Mouse (Mus musculus) myocyte (in vitro differentiated cells): ENCODE results near the gene C1ql1. TPM values are rescaled to one million over a fixed set of nuclear protein-coding genes. Genes with fewer than 3 reads are reported as not detected.

Experiments
- H3K27me3 ChIP-seq: one replicate; pipeline ENCODE4 v1.6.1; 2011; ENCODE audit not compliant: control insufficient read depth, insufficient read depth, insufficient read length
- H3K36me3 ChIP-seq: one replicate; pipeline ENCODE4 v1.6.1; 2011; ENCODE audit not compliant: control insufficient read depth, insufficient read depth
- H3K4me2 ChIP-seq: one replicate; pipeline ENCODE4 v1.6.1; 2011; ENCODE audit warnings: low read depth, control low read depth
- H3K4me3 ChIP-seq: one replicate; pipeline ENCODE4 v1.5.1; 2011; ENCODE audit warnings: mild to moderate bottlenecking, control low read depth, moderate library complexity
- H3K79me2 ChIP-seq: one replicate; pipeline ENCODE4 v1.6.1; 2011; ENCODE audit not compliant: control insufficient read depth, insufficient read depth
- H3ac ChIP-seq: one replicate; pipeline ENCODE4 v1.6.1; 2011; ENCODE audit not compliant: control insufficient read depth, insufficient read length
- CEBPB ChIP-seq: IDR thresholded peaks from 2 replicates; pipeline ENCODE4 v1.6.1; 2011; ENCODE audit warnings: mild to moderate bottlenecking, moderate library complexity; ENCODE audit not compliant: poor library complexity, insufficient read depth, severe bottlenecking
- E2F4 ChIP-seq: IDR thresholded peaks from one replicate; pipeline ENCODE4 v1.6.1; 2011; ENCODE audit warnings: mild to moderate bottlenecking, control low read depth, moderate library complexity; ENCODE audit not compliant: insufficient read depth
- MAX ChIP-seq: IDR thresholded peaks from one replicate; pipeline ENCODE4 v1.6.1; 2011; ENCODE audit warnings: low read depth, mild to moderate bottlenecking, control low read depth
- MYOD1 ChIP-seq, 3 experiments: IDR thresholded peaks; one replicate each; pipeline ENCODE4 v1.6.1; 2011; ENCODE audit warnings: control low read depth in 2 of 3, low read depth in 2 of 3, mild to moderate bottlenecking in 2 of 3, moderate library complexity in 1 of 3; ENCODE audit not compliant: insufficient read length in 2 of 3, control insufficient read depth in 1 of 3
- MYOG ChIP-seq, 3 experiments: IDR thresholded peaks; one replicate each; pipeline ENCODE4 v1.6.1; 2011; ENCODE audit warnings: control low read depth in 2 of 3, low read depth in 2 of 3, mild to moderate bottlenecking in 2 of 3; ENCODE audit not compliant: insufficient read length in 2 of 3, control insufficient read depth in 1 of 3, insufficient read depth in 1 of 3
- POLR2A ChIP-seq: IDR thresholded peaks from one replicate; pipeline ENCODE4 v1.6.1; 2011; ENCODE audit warnings: low read depth, mild to moderate bottlenecking, control low read depth, moderate library complexity; ENCODE audit not compliant: insufficient read length
- POLR2AphosphoS2 ChIP-seq: IDR thresholded peaks from one replicate; pipeline ENCODE4 v1.6.1; 2011; ENCODE audit warnings: low read depth, control low read depth; ENCODE audit not compliant: insufficient read length
- REST ChIP-seq: IDR thresholded peaks from one replicate; pipeline ENCODE4 v1.6.1; 2011; ENCODE audit warnings: mild to moderate bottlenecking, control low read depth, moderate library complexity; ENCODE audit not compliant: insufficient read depth, insufficient read length
- SRF ChIP-seq: IDR thresholded peaks from one replicate; pipeline ENCODE4 v1.6.1; 2011; ENCODE audit warnings: low read depth; ENCODE audit not compliant: control insufficient read depth, insufficient read length
- TCF12 ChIP-seq: IDR thresholded peaks from one replicate; pipeline ENCODE4 v1.6.1; 2011; ENCODE audit warnings: mild to moderate bottlenecking, control low read depth; ENCODE audit not compliant: poor library complexity, insufficient read depth, severe bottlenecking
- TCF3 ChIP-seq: IDR thresholded peaks from one replicate; pipeline ENCODE4 v1.6.1; 2011; ENCODE audit warnings: low read depth, control low read depth; ENCODE audit not compliant: insufficient read length
- USF1 ChIP-seq: IDR thresholded peaks from one replicate; pipeline ENCODE4 v1.6.1; 2011; ENCODE audit warnings: low read depth, mild to moderate bottlenecking, control low read depth, moderate library complexity
- polyA plus RNA-seq: library from polyadenylated mRNA; unstranded; fragments of >200 nt; fragmentation: generic; extraction: Trizol; gene quantifications from one replicate; pipeline ENCODE4 v1.2.1, GENCODE M21; 2012; ENCODE audit warnings: missing spikeins

Gene C1ql1
- polyA plus RNA-seq, 1 experiment: 0.74 TPM

GRCm38 (mm10) chr11:102901199-102901598, 45.3 kb downstream of the C1ql1 start:
- no peaks in the 10 kb centered on the region for H3K79me2 ChIP-seq
- H3ac ChIP-seq: no peak overlapping the region
- TF ChIP-seq SRF (no peak), REST (no peak), POLR2A (no peak), E2F4 (no peak), MYOG (IDR thresholded peaks at IDR 0.05; ENCODE audit: control insufficient read depth in 1 of 3, insufficient read depth in 1 of 3, insufficient read length in 2 of 3, low read depth in 2 of 3) (no peak), POLR2AphosphoS2 (no peak), TCF3 (no peak), USF1 (no peak), TCF12 (no peak), CEBPB (no peak), MAX (no peak), MYOD1 (IDR thresholded peaks at IDR 0.05; ENCODE audit: control insufficient read depth in 1 of 3, insufficient read length in 2 of 3, low read depth in 2 of 3) (no peak)
- peaks cover 6% of the 10 kb centered on the region for H3K36me3 ChIP-seq
- no peaks in the 10 kb centered on the region for H3K27me3 ChIP-seq
- no peak overlapping the region for H3K4me2 ChIP-seq
- no peak overlapping the region for H3K4me3 ChIP-seq

- TF ChIP-seq TCF3 (no peak), POLR2AphosphoS2 (peak; percentile 44), TCF12 (no peak)
- Histone ChIP-seq H3K4me2 (no peak within 1 kb of the TSS), H3K36me3 (peaks cover 3% of the 10 kb centered on the region), H3K79me2 (no peaks in the 10 kb centered on the region), H3K27me3 (no peaks in the 10 kb centered on the region), H3ac (no peak within 1 kb of the TSS), H3K4me3 (no peak within 1 kb of the TSS)
These were observed 45.7 kb downstream of the C1ql1 start, which contains the start of gene Gfap for GRCm38 (mm10) chr11:102900763-102901162. Gfap (minus strand) TSS chr11:102900912.

GRCm38 (mm10) chr11:102898408-102898807, 48.1 kb downstream of the C1ql1 start:
- H3K27me3 ChIP-seq: no peaks in the 10 kb centered on the region
- no peaks in the 10 kb centered on the region for H3K79me2 ChIP-seq
- no peak overlapping the region for H3ac ChIP-seq
- no peak overlapping the region for H3K4me2 ChIP-seq
- no peak overlapping the region for H3K4me3 ChIP-seq
- H3K36me3 ChIP-seq: no peaks in the 10 kb centered on the region
- TF ChIP-seq TCF12 (no peak), MYOG (IDR thresholded peaks at IDR 0.05; ENCODE audit: control insufficient read depth in 1 of 3, insufficient read depth in 1 of 3, insufficient read length in 2 of 3, low read depth in 2 of 3) (no peak)

GRCm38 (mm10) chr11:102896641-102897040, 49.8 kb downstream of the C1ql1 start:
- no peaks in the 10 kb centered on the region for H3K27me3 ChIP-seq

GRCm38 (mm10) chr11:102895779-102896178, 50.7 kb downstream of the C1ql1 start:
- Histone ChIP-seq H3K4me2 (no peak overlapping the region), H3K79me2 (no peaks in the 10 kb centered on the region), H3K36me3 (no peaks in the 10 kb centered on the region), H3K27me3 (no peaks in the 10 kb centered on the region), H3K4me3 (no peak overlapping the region), H3ac (no peak overlapping the region)
- TF ChIP-seq USF1: no peak
- no peak for TF ChIP-seq MYOD1 (IDR thresholded peaks at IDR 0.05; ENCODE audit: control insufficient read depth in 1 of 3, insufficient read length in 2 of 3, low read depth in 2 of 3)
- no peak for TF ChIP-seq SRF
- TF ChIP-seq CEBPB: no peak
- TF ChIP-seq POLR2AphosphoS2: no peak
- TF ChIP-seq TCF12: no peak
- no peak for TF ChIP-seq MAX
- TF ChIP-seq TCF3: no peak
- TF ChIP-seq REST: no peak
- TF ChIP-seq MYOG (IDR thresholded peaks at IDR 0.05; ENCODE audit: control insufficient read depth in 1 of 3, insufficient read depth in 1 of 3, insufficient read length in 2 of 3, low read depth in 2 of 3): no peak
- TF ChIP-seq E2F4: no peak
- no peak for TF ChIP-seq POLR2A

More at GRCm38 (mm10) chr11:102896641-102897040, 49.8 kb downstream of the C1ql1 start:
- H3K4me3 ChIP-seq: no peak overlapping the region
- H3ac ChIP-seq: no peak overlapping the region
- H3K36me3 ChIP-seq: no peaks in the 10 kb centered on the region
- H3K79me2 ChIP-seq: no peaks in the 10 kb centered on the region
- H3K4me2 ChIP-seq: no peak overlapping the region
- TF ChIP-seq CEBPB (no peak), TCF3 (no peak), TCF12 (no peak), MYOG (IDR thresholded peaks at IDR 0.05; ENCODE audit: control insufficient read depth in 1 of 3, insufficient read depth in 1 of 3, insufficient read length in 2 of 3, low read depth in 2 of 3) (no peak), POLR2AphosphoS2 (no peak), POLR2A (no peak), MAX (no peak), MYOD1 (IDR thresholded peaks at IDR 0.05; ENCODE audit: control insufficient read depth in 1 of 3, insufficient read length in 2 of 3, low read depth in 2 of 3) (no peak), REST (no peak), E2F4 (no peak)
